Mouse (Mus musculus): ENCODE measurements around the gene Stat3.

The Stat3 gene

GRCm38 (mm10) chr11:100891256-100892123 is 47.9 kb downstream of the Stat3 start:
- no peak for DNase-seq (ENCODE audit: low read depth, low spot score)

GRCm38 (mm10) chr11:100890481-100890880 is 48.9 kb downstream of the Stat3 start:
- no peak for DNase-seq (ENCODE audit: low read depth, low spot score)

GRCm38 (mm10) chr11:100888348-100888820 is 51.0 kb downstream of the Stat3 start:
- no peak for DNase-seq (ENCODE audit: low read depth, low spot score)

- DNase-seq (ENCODE audit: low read depth, low spot score): no peak
Measured at GRCm38 (mm10) chr11:100887764-100888163, 51.6 kb downstream of the Stat3 start.

- DNase-seq (ENCODE audit: low read depth, low spot score): no peak
Measured at GRCm38 (mm10) chr11:100887236-100887635, 52.1 kb downstream of the Stat3 start.

- no peak for DNase-seq (ENCODE audit: low read depth, low spot score)
Measured at GRCm38 (mm10) chr11:100886188-100886740, 53.1 kb downstream of the Stat3 start.

- DNase-seq (ENCODE audit: low read depth, low spot score): no peak
Measured at GRCm38 (mm10) chr11:100885472-100885871, 53.9 kb downstream of the Stat3 start.

GRCm38 (mm10) chr11:100883640-100884039 is 55.7 kb downstream of the Stat3 start:
- DNase-seq (ENCODE audit: low read depth, low spot score): no peak

GRCm38 (mm10) chr11:100879321-100880078 is 59.8 kb downstream of the Stat3 start:
- DNase-seq (ENCODE audit: low read depth, low spot score): no peak

GRCm38 (mm10) chr11:100875761-100876160 is 63.6 kb downstream of the Stat3 start:
- DNase-seq (ENCODE audit: low read depth, low spot score): no peak

- no peak for DNase-seq (ENCODE audit: low read depth, low spot score)
Measured at GRCm38 (mm10) chr11:100870968-100871350, 68.4 kb downstream of the Stat3 start.

- DNase-seq (ENCODE audit: low read depth, low spot score): no peak
Measured at GRCm38 (mm10) chr11:100870256-100870967, 68.9 kb downstream of the Stat3 start.

- DNase-seq (ENCODE audit: low read depth, low spot score): no peak
Measured at GRCm38 (mm10) chr11:100865618-100866017, 73.7 kb downstream of the Stat3 start.

GRCm38 (mm10) chr11:100863141-100863540 is 76.2 kb downstream of the Stat3 start:
- no peak for DNase-seq (ENCODE audit: low read depth, low spot score)

GRCm38 (mm10) chr11:100861836-100862235 is 77.5 kb downstream of the Stat3 start:
- DNase-seq (ENCODE audit: low read depth, low spot score): no peak

GRCm38 (mm10) chr11:100861335-100861734 is 78.0 kb downstream of the Stat3 start:
- DNase-seq (ENCODE audit: low read depth, low spot score): no peak

- peak; percentile 75 for DNase-seq (ENCODE audit: low read depth, low spot score)
Measured at GRCm38 (mm10) chr11:100860198-100861048, 78.9 kb downstream of the Stat3 start.

GRCm38 (mm10) chr11:100859579-100860075 is 79.7 kb downstream of the Stat3 start:
- DNase-seq (ENCODE audit: low read depth, low spot score): no peak

- no peak for DNase-seq (ENCODE audit: low read depth, low spot score)
Measured at GRCm38 (mm10) chr11:100858935-100859578, 80.3 kb downstream of the Stat3 start, which contains the start of gene Stat5a. Stat5a (plus strand) TSS chr11:100859351.

- no peak for DNase-seq (ENCODE audit: low read depth, low spot score)
Measured at GRCm38 (mm10) chr11:100857960-100858359, 81.4 kb downstream of the Stat3 start.

Data from R1 (cell line).